Mouse (Mus musculus) liver, embryonic 14.5 days (tissue): ENCODE results near the gene Gm20721. TPM values are rescaled to one million over a fixed set of nuclear protein-coding genes. Genes with fewer than 3 reads are reported as not detected.

Source experiments
- ATAC-seq: fragments of 200-750 bp; cut with Nextera tagmentation; 2 replicates; pipeline ENCODE4 v1.8.0; 2017; ENCODE audit warnings: moderate number of reproducible peaks, mild to moderate bottlenecking, moderate library complexity; ENCODE audit not compliant: insufficient read depth
- DNase-seq, 3 experiments: peaks; one replicate each; pipeline ENCODE4 v3.0.0-alpha.2; 2012 to 2013; ENCODE audit warnings: low read depth in 3 of 3, low spot score in 3 of 3
- H3K27ac ChIP-seq: fragments of 300-500 bp; sonication (generic); 2 replicates; pipeline ENCODE4 v1.5.1; 2014; ENCODE audit warnings: moderate library complexity, mild to moderate bottlenecking, control low read depth, inconsistent platforms
- H3K27me3 ChIP-seq: fragments of 300-500 bp; sonication (generic); 2 replicates; pipeline ENCODE4 v1.6.1; 2014; ENCODE audit warnings: mild to moderate bottlenecking, low read length, moderate library complexity; ENCODE audit not compliant: control insufficient read depth, insufficient read depth
- H3K36me3 ChIP-seq: fragments of 300-500 bp; sonication (generic); replicated peaks from 2 replicates; pipeline ENCODE4 v1.6.1; 2014; ENCODE audit warnings: low read depth; ENCODE audit not compliant: control insufficient read depth, insufficient read depth
- H3K4me1 ChIP-seq, 2 experiments: fragments of 200-500 bp in 1 of 2; fragments of 300-500 bp in 1 of 2; sonication (generic) in 1 of 2; replicated peaks; 2 replicates each; pipeline ENCODE4 v1.6.1; 2012 to 2014; ENCODE audit warnings: antibody characterized with exemption in 1 of 2, inconsistent platforms in 1 of 2, low read length in 1 of 2; ENCODE audit not compliant: control insufficient read depth in 2 of 2, insufficient read depth in 2 of 2
- H3K4me2 ChIP-seq: fragments of 300-500 bp; sonication (generic); 2 replicates; pipeline ENCODE4 v1.6.1; 2014; ENCODE audit warnings: low read depth, mild to moderate bottlenecking, control low read depth, moderate library complexity
- H3K4me3 ChIP-seq, 2 experiments: fragments of 200-500 bp in 1 of 2; fragments of 300-500 bp in 1 of 2; sonication (generic) in 1 of 2; 2 replicates each; pipeline ENCODE4 v1.5.1; 2012 to 2014; ENCODE audit warnings: low read depth in 2 of 2, low read length in 2 of 2, mild to moderate bottlenecking in 2 of 2, control low read depth in 1 of 2, inconsistent platforms in 1 of 2, moderate library complexity in 1 of 2; ENCODE audit not compliant: insufficient read depth in 1 of 2
- H3K9ac ChIP-seq: fragments of 300-500 bp; sonication (generic); replicated peaks from 2 replicates; pipeline ENCODE4 v1.6.1; 2014; ENCODE audit warnings: mild to moderate bottlenecking, control low read depth, moderate library complexity
- H3K9me3 ChIP-seq: fragments of 300-500 bp; sonication (generic); 2 replicates; pipeline ENCODE4 v1.6.1; 2016; ENCODE audit warnings: low read length, mixed read lengths; ENCODE audit not compliant: control insufficient read depth
- CTCF ChIP-seq: IDR thresholded peaks from 2 replicates; pipeline ENCODE4 v1.5.1; 2016; ENCODE audit warnings: antibody characterized with exemption, low read depth, control low read depth
- EP300 ChIP-seq: IDR thresholded peaks from 2 replicates; pipeline ENCODE4 v1.6.1; 2016; ENCODE audit warnings: antibody characterized with exemption, low read depth
- WGBS: fragments of 180-500 bp; shearing (Covaris S2); extraction: QIAGEN DNeasy Blood & Tissue Kit; methylation state at CpG from one replicate; pipeline ENCODE4 v1.1.7; 2014; ENCODE audit not compliant: insufficient replicate concordance; 5-methylcytosine and 5-hydroxymethylcytosine counted together
- polyA plus RNA-seq, 2 experiments: library from polyadenylated mRNA; depleted of rRNA in 1 of 2; stranded (reverse) in 1 of 2; unstranded in 1 of 2; fragments of >200 nt; fragmentation: Nextera tagmentation in 1 of 2; extraction: Ambion mirVana in 1 of 2; gene quantifications; 2 replicates each; pipeline versions ENCODE4 v1.2.1 to v1.2.3; 2012 to 2014

Gene Gm20721
- polyA plus RNA-seq, 2 experiments, result 0.74 to 0.88 TPM

GRCm38 (mm10) chr2:174340229-174340892, 6.2 kb downstream of the Gm20721 start:
- no peak overlapping the region for H3K4me3 ChIP-seq
- WGBS, result 72% methylated on average over 3 of the region's 3 CpGs
- peaks cover 19% of the 10 kb centered on the region for H3K36me3 ChIP-seq
- peaks cover 2 to 25% of the 10 kb centered on the region in 2 experiments for H3K4me1 ChIP-seq
- no peaks in the 10 kb centered on the region for H3K9me3 ChIP-seq
- H3K9ac ChIP-seq, result no peak overlapping the region
- no peak for ATAC-seq
- TF ChIP-seq CTCF (no peak), EP300 (no peak)
- no peaks in the 10 kb centered on the region for H3K27me3 ChIP-seq
- no peak overlapping the region for H3K4me2 ChIP-seq
- H3K27ac ChIP-seq, result no peak overlapping the region
- DNase-seq, result no peak

DNA sequence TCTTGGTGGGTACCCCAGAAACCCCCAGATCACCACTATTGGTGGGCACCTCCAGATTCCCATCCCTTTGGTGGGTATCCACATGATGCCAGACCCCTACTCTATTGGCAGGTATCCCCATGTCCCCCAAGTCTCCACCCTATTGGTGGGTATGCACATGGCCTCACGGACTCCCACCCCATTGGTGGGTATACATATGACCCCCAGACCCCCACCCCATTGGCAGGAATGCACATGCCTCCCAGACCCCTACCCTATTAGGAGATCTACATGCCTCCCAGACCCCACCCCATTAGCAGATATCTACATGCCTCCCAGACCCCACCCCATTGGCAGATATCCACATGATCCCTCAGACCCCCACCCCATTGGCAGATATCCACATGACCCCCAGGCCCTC, 6.8 kb downstream of the Gm20721 start:
- Histone ChIP-seq H3K27ac (no peak overlapping the region), H3K27me3 (no peaks in the 10 kb centered on the region), H3K4me3 (no peak overlapping the region), H3K9ac (no peak overlapping the region), H3K9me3 (no peaks in the 10 kb centered on the region), H3K36me3 (peaks cover 14% of the 10 kb centered on the region), H3K4me1 (peaks cover 2 to 29% of the 10 kb centered on the region in 2 experiments), H3K4me2 (no peak overlapping the region)
- DNase-seq (no peak), ATAC-seq (no peak; the same call in 1 of the 2 replicates)
- WGBS, result 73% methylated on average over 1 of the region's 1 CpGs
- no peak for TF ChIP-seq CTCF
- no peak for TF ChIP-seq EP300

DNA sequence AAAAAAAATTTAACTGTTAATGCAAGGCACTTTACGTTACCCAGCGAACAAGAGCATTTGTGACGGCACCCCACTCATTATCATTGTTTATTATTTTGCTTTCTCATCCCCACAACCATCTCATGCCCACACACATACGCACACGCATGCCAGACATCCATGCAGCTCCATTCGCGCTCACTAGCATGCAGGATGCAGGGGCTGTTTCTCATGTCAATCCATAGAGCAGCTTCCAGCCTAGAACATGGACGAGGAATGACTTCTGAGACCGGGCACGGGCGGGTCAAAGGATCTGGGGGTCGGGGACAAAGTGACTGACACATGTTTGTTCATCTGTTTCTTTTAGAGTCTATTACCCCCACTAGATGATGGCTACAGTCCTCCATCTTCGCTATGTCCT, 9.2 kb downstream of the Gm20721 start:
- Histone ChIP-seq H3K4me1 (peaks cover 14 to 31% of the 10 kb centered on the region in 2 experiments), H3K27ac (no peak overlapping the region), H3K9me3 (no peaks in the 10 kb centered on the region), H3K4me2 (no peak overlapping the region), H3K27me3 (no peaks in the 10 kb centered on the region), H3K36me3 (no peaks in the 10 kb centered on the region; the same call in none of the 2 replicates), H3K9ac (no peak overlapping the region), H3K4me3 (no peak overlapping the region)
- DNase-seq, result no peak
- TF ChIP-seq EP300 (no peak), CTCF (no peak)
- ATAC-seq, result no peak
- 82% methylated on average over 13 of the region's 13 CpGs for WGBS

DNA sequence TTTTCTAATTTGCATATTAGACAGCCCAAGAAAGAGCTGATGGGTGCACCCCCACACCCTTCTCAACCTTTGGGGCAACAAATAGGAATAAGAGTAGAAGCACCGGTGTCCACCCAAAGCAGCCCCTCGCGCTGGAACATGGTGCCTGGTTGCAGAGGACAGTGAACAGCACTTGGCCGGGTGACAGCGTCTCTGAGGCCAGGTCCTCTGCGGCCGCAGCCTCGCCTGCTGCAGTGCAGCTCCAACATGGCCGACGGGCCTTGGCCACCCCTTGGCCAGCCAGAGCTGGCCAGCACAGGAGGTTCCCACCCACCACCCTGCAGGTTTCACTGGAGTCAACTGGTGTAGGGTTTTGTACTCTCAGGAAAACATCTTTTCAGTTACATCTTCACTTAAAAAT, 12.1 kb downstream of the Gm20721 start:
- no peaks in the 10 kb centered on the region for H3K27me3 ChIP-seq
- DNase-seq (no peak), ATAC-seq (no peak)
- H3K36me3 ChIP-seq, result no peaks in the 10 kb centered on the region; the same call in none of the 2 replicates
- no peak overlapping the region for H3K4me3 ChIP-seq
- peaks cover 21 to 26% of the 10 kb centered on the region in 2 experiments for H3K4me1 ChIP-seq
- H3K9me3 ChIP-seq, result no peaks in the 10 kb centered on the region
- no peak overlapping the region for H3K27ac ChIP-seq
- no peak overlapping the region for H3K9ac ChIP-seq
- TF ChIP-seq EP300 (no peak), CTCF (no peak)
- 80% methylated on average over 10 of the region's 10 CpGs for WGBS
- no peak overlapping the region for H3K4me2 ChIP-seq

DNA sequence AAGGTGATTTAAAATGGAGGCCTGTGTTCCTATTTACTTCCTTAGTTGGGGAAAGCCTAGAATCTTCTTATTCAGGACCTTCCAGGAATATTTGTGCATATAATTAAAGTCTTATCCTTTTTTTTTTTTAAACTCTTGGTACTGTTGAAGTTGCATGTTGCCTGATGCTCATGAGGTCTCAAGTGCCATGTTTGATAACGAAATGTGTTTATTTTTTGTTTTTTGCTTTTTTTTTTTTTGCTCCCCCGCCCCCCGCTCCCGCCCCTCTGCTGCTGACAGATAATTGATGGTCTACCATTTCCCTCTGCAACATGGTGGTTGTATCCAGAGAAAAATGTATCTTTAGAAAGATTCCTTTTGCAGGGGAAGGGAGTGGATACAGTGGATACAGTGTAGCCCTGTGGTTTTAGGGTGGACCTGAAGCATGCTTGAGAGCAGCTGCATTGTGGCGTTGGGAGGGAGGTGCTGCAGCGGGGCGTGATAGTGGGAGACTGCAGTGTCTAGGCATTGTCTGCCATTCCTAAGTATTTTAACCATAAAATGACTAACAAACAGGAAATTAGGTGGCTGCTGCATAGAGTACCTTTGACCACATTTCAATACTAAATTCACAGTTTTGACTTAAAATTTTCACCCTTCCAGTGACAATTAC, 13.1 kb downstream of the Gm20721 start:
- ATAC-seq, result no peak
- no peak for DNase-seq
- Histone ChIP-seq H3K4me3 (no peak overlapping the region), H3K9ac (peak overlapping the region; percentile 13), H3K9me3 (no peaks in the 10 kb centered on the region), H3K36me3 (no peaks in the 10 kb centered on the region; the same call in none of the 2 replicates), H3K27me3 (no peaks in the 10 kb centered on the region), H3K4me2 (peak overlapping the region; percentile 98), H3K4me1 (peaks cover 21 to 25% of the 10 kb centered on the region in 2 experiments), H3K27ac (no peak overlapping the region)
- WGBS, result 28% methylated on average over 7 of the region's 7 CpGs
- TF ChIP-seq EP300 (no peak), CTCF (no peak)
